ENCODE assay signal across 10 mouse cellular contexts in genomic region chr16:31191818-31192217, GRCm38 (mm10). TPM values are rescaled to one million over a fixed set of nuclear protein-coding genes. Genes with fewer than 3 reads are reported as not detected.
DNase-seq lines count a peak whose midpoint lies in the region; ATAC-seq and TF ChIP-seq lines count a peak whose summit lies in the region.
"Had no signal": no experiment of that assay in that cellular context is flagged by ENCODE, and none has a peak within 500 bp of the region (broad histone marks: within the 10 kb centered on the region; RNA-seq: fewer than 3 reads in every experiment).

No protein-coding gene starts in this region.

- H3K4me3 ChIP-seq in heart, embryonic 10.5 days = no peak overlapping the region
- H3K4me3 ChIP-seq in stomach, postnatal 0 days (ENCODE audit: low read depth, low read length) = no peak overlapping the region
- no peak overlapping the region for H3K4me3 ChIP-seq in forebrain, embryonic 10.5 days
- H3K4me3 ChIP-seq: forebrain, embryonic 12.5 days; lung, embryonic 15.5 days had no signal

- peak; percentile 26 for DNase-seq in heart, adult 8-10 months (ENCODE audit: low spot score)
- DNase-seq in heart, postnatal 14 days = no peak
- DNase-seq in heart, embryonic 10.5 days (ENCODE audit: low spot score) = no peak
- DNase-seq in lung, postnatal 14 days = peak; percentile 28
- DNase-seq in stomach, postnatal 0 days (ENCODE audit: low spot score) = no peak
- no peak for DNase-seq in forebrain, embryonic 10.5 days (ENCODE audit: extremely low spot score, low spot score)
- DNase-seq in right cerebral cortex, adult 18-20 months = no peak
- DNase-seq in kidney, adult 9 months = no peak

- H3K27me3 ChIP-seq in heart, embryonic 10.5 days (ENCODE audit: insufficient read depth, poor library complexity, severe bottlenecking) = no peaks in the 10 kb centered on the region
- no peaks in the 10 kb centered on the region for H3K27me3 ChIP-seq in stomach, postnatal 0 days (ENCODE audit: control insufficient read depth, insufficient read depth, low read length)
- H3K27me3 ChIP-seq in forebrain, embryonic 10.5 days (ENCODE audit: poor library complexity, severe bottlenecking) = no peaks in the 10 kb centered on the region
- H3K27me3 ChIP-seq: forebrain, embryonic 12.5 days; lung, embryonic 15.5 days had no signal

- no peak for ATAC-seq in stomach, postnatal 0 days (ENCODE audit: low FRiP score, low TSS enrichment)

- 50% methylated on average over 6 of the region's 6 CpGs for WGBS in heart, embryonic 10.5 days
- WGBS in stomach, postnatal 0 days = 43% methylated on average over 6 of the region's 6 CpGs
- WGBS in forebrain, embryonic 10.5 days = 70% methylated on average over 6 of the region's 6 CpGs

- intact Hi-C loops in heart, postnatal 14 days (cut with DNase I) = no loop called here

- no peaks in the 10 kb centered on the region for H3K9me3 ChIP-seq in heart, embryonic 10.5 days
- H3K9me3 ChIP-seq in stomach, postnatal 0 days (ENCODE audit: control insufficient read depth, low read length) = no peaks in the 10 kb centered on the region
- H3K9me3 ChIP-seq in forebrain, embryonic 10.5 days = no peaks in the 10 kb centered on the region
- H3K9me3 ChIP-seq: forebrain, embryonic 12.5 days; lung, embryonic 15.5 days had no signal

- H3K9ac ChIP-seq in stomach, postnatal 0 days (ENCODE audit: low read length) = no peak overlapping the region
- H3K9ac ChIP-seq: forebrain, embryonic 12.5 days; lung, embryonic 15.5 days had no signal

- no peak for TF ChIP-seq CTCF in stomach, postnatal 0 days (IDR thresholded peaks at IDR 0.05; ENCODE audit: low read depth)

- TF ChIP-seq EP300 in stomach, postnatal 0 days (optimal IDR thresholded peaks at IDR 0.05) = no peak

- H3K4me2 ChIP-seq in stomach, postnatal 0 days (replicated peaks; ENCODE audit: low read depth) = peak overlapping the region; percentile 4; the same call in 1 of the 2 replicates
- H3K4me2 ChIP-seq: forebrain, embryonic 12.5 days; lung, embryonic 15.5 days had no signal

- peaks cover 31% of the 10 kb centered on the region for H3K4me1 ChIP-seq in heart, embryonic 10.5 days
- peaks cover 6% of the 10 kb centered on the region; the same call in 1 of the 2 replicates for H3K4me1 ChIP-seq in stomach, postnatal 0 days (replicated peaks; ENCODE audit: control insufficient read depth, insufficient read depth)
- peaks cover 16% of the 10 kb centered on the region for H3K4me1 ChIP-seq in forebrain, embryonic 10.5 days

- H3K36me3 ChIP-seq in heart, embryonic 10.5 days = no peaks in the 10 kb centered on the region
- H3K36me3 ChIP-seq in stomach, postnatal 0 days (ENCODE audit: control insufficient read depth, insufficient read depth, low read length) = no peaks in the 10 kb centered on the region
- H3K36me3 ChIP-seq in forebrain, embryonic 10.5 days (replicated peaks) = no peaks in the 10 kb centered on the region
- H3K36me3 ChIP-seq: forebrain, embryonic 12.5 days; lung, embryonic 15.5 days had no signal

- H3K27ac ChIP-seq in heart, embryonic 10.5 days = peak overlapping the region; percentile 23
- H3K27ac ChIP-seq in stomach, postnatal 0 days (replicated peaks) = peak overlapping the region; percentile 53
- H3K27ac ChIP-seq in forebrain, embryonic 10.5 days = no peak overlapping the region
- H3K27ac ChIP-seq: forebrain, embryonic 12.5 days had no signal

RNA-seq across cellular contexts. Expression of gene Acap2, which starts 9.2 kb away (rescaled TPM):
- total RNA-seq in heart, adult 8-10 months (2022) = 10 to 100 TPM; 16.8 to 18.6 (median 17.4) TPM
- total RNA-seq in heart, postnatal 14 days (2021) = 10 to 100 TPM; 27.4 to 29.3 TPM
- 15.5 and 16.4 TPM in 2 replicates for polyA plus RNA-seq in heart, embryonic 10.5 days (2016; fragmentation: Nextera tagmentation; extraction: Ambion mirVana)
- polyA plus RNA-seq in stomach, postnatal 0 days (2015; fragmentation: Nextera tagmentation; extraction: Ambion mirVana) = 12.9 and 14.8 TPM in 2 replicates
- polyA plus RNA-seq in forebrain, embryonic 10.5 days (2016; fragmentation: Nextera tagmentation; extraction: Ambion mirVana) = 18.4 and 19.7 TPM in 2 replicates

Comparison
In these comparisons a context has a peak if more than half of its experiments do, and no peak if none do; other contexts are left out.
1. DNase-seq: peak in heart, adult 8-10 months (single experiment) and lung, postnatal 14 days (single experiment); none in heart, postnatal 14 days (0 of 2), heart, embryonic 10.5 days (single experiment), stomach, postnatal 0 days (single experiment), forebrain, embryonic 10.5 days (single experiment), right cerebral cortex, adult 18-20 months (single experiment) and kidney, adult 9 months (single experiment).